Mouse (Mus musculus): ENCODE results near the gene Myo1h. TPM values are rescaled to one million over a fixed set of nuclear protein-coding genes. Genes with fewer than 3 reads are reported as not detected.

Myo1h gene
- polyA plus RNA-seq, 1 experiment = 3.0 TPM

- Histone ChIP-seq H3K4me3 (ENCODE audit: insufficient read depth, low read length) (no peak overlapping the region; the same call in 1 of the 2 replicates), H3K27ac (ENCODE audit: insufficient read depth, low read length) (no peak overlapping the region), H3K4me1 (ENCODE audit: control insufficient read depth, insufficient read depth, low read length) (peaks cover 5% of the 10 kb centered on the region; the same call in 1 of the 2 replicates)
- TF ChIP-seq POLR2A (IDR thresholded peaks at IDR 0.05; ENCODE audit: extremely low read depth, insufficient read depth, low read length) (no peak), CTCF (IDR thresholded peaks at IDR 0.05; ENCODE audit: extremely low read depth, insufficient read depth, low read length) (no peak)
Measured at GRCm38 (mm10) chr5:114378177-114378920, 89.4 kb downstream of the Myo1h start.

- peaks cover 5% of the 10 kb centered on the region; the same call in 1 of the 2 replicates for H3K4me1 ChIP-seq (ENCODE audit: control insufficient read depth, insufficient read depth, low read length)
Measured at GRCm38 (mm10) chr5:114378936-114379335, 90.0 kb downstream of the Myo1h start.

GRCm38 (mm10) chr5:114379763-114380162 lies 90.8 kb downstream of the Myo1h start:
- TF ChIP-seq POLR2A (IDR thresholded peaks at IDR 0.05; ENCODE audit: extremely low read depth, insufficient read depth, low read length) = no peak
- H3K4me1 ChIP-seq (ENCODE audit: control insufficient read depth, insufficient read depth, low read length) = peaks cover 5% of the 10 kb centered on the region; the same call in 1 of the 2 replicates
- peak overlapping the region; percentile 84 for H3K4me3 ChIP-seq (ENCODE audit: insufficient read depth, low read length)
- peak overlapping the region; percentile 90 for H3K27ac ChIP-seq (ENCODE audit: insufficient read depth, low read length)

More at GRCm38 (mm10) chr5:114378936-114379335, 90.0 kb downstream of the Myo1h start:
- no peak for TF ChIP-seq CTCF (IDR thresholded peaks at IDR 0.05; ENCODE audit: extremely low read depth, insufficient read depth, low read length)
- TF ChIP-seq POLR2A (IDR thresholded peaks at IDR 0.05; ENCODE audit: extremely low read depth, insufficient read depth, low read length) = no peak
- H3K4me3 ChIP-seq (ENCODE audit: insufficient read depth, low read length) = no peak overlapping the region; the same call in 1 of the 2 replicates
- H3K27ac ChIP-seq (ENCODE audit: insufficient read depth, low read length) = no peak overlapping the region

GRCm38 (mm10) chr5:114380209-114381012 lies 91.4 kb downstream of the Myo1h start, which contains the start of the genes Kctd10 and Ube3b:
Gene Kctd10 (minus strand): TSS chr5:114380508.
Gene Ube3b (plus strand): TSS chr5:114380607.
- no peak for TF ChIP-seq CTCF (IDR thresholded peaks at IDR 0.05; ENCODE audit: extremely low read depth, insufficient read depth, low read length)
- peak; percentile 76 for TF ChIP-seq POLR2A (IDR thresholded peaks at IDR 0.05; ENCODE audit: extremely low read depth, insufficient read depth, low read length)
- Histone ChIP-seq H3K27ac (ENCODE audit: insufficient read depth, low read length) (peak within 1 kb of the TSS; percentile 98), H3K4me1 (ENCODE audit: control insufficient read depth, insufficient read depth, low read length) (peaks cover 5% of the 10 kb centered on the region; the same call in 1 of the 2 replicates), H3K4me3 (ENCODE audit: insufficient read depth, low read length) (peak within 1 kb of the TSS; percentile 84)

- peak overlapping the region; percentile 98 for H3K27ac ChIP-seq (ENCODE audit: insufficient read depth, low read length)
- TF ChIP-seq CTCF (IDR thresholded peaks at IDR 0.05; ENCODE audit: extremely low read depth, insufficient read depth, low read length) = no peak
- no peak for TF ChIP-seq POLR2A (IDR thresholded peaks at IDR 0.05; ENCODE audit: extremely low read depth, insufficient read depth, low read length)
- peak overlapping the region; percentile 84 for H3K4me3 ChIP-seq (ENCODE audit: insufficient read depth, low read length)
- peaks cover 5% of the 10 kb centered on the region; the same call in 1 of the 2 replicates for H3K4me1 ChIP-seq (ENCODE audit: control insufficient read depth, insufficient read depth, low read length)
Measured at GRCm38 (mm10) chr5:114381013-114381351, 92.0 kb downstream of the Myo1h start.

- no peak overlapping the region for H3K4me3 ChIP-seq (ENCODE audit: insufficient read depth, low read length)
- TF ChIP-seq POLR2A (IDR thresholded peaks at IDR 0.05; ENCODE audit: extremely low read depth, insufficient read depth, low read length) = no peak
- TF ChIP-seq CTCF (IDR thresholded peaks at IDR 0.05; ENCODE audit: extremely low read depth, insufficient read depth, low read length) = peak; percentile 49
Measured at GRCm38 (mm10) chr5:114383184-114383904, 94.4 kb downstream of the Myo1h start.

GRCm38 (mm10) chr5:114384448-114384847 lies 95.5 kb downstream of the Myo1h start:
- peaks cover 5% of the 10 kb centered on the region; the same call in 1 of the 2 replicates for H3K4me1 ChIP-seq (ENCODE audit: control insufficient read depth, insufficient read depth, low read length)
- no peak overlapping the region for H3K4me3 ChIP-seq (ENCODE audit: insufficient read depth, low read length)
- no peak overlapping the region for H3K27ac ChIP-seq (ENCODE audit: insufficient read depth, low read length)
- TF ChIP-seq POLR2A (IDR thresholded peaks at IDR 0.05; ENCODE audit: extremely low read depth, insufficient read depth, low read length) (no peak), CTCF (IDR thresholded peaks at IDR 0.05; ENCODE audit: extremely low read depth, insufficient read depth, low read length) (no peak)

More at GRCm38 (mm10) chr5:114383184-114383904, 94.4 kb downstream of the Myo1h start:
- Histone ChIP-seq H3K4me1 (ENCODE audit: control insufficient read depth, insufficient read depth, low read length) (peaks cover 5% of the 10 kb centered on the region; the same call in 1 of the 2 replicates), H3K27ac (ENCODE audit: insufficient read depth, low read length) (no peak overlapping the region)

GRCm38 (mm10) chr5:114393169-114393568 lies 104.2 kb downstream of the Myo1h start:
- no peak for TF ChIP-seq POLR2A (IDR thresholded peaks at IDR 0.05; ENCODE audit: extremely low read depth, insufficient read depth, low read length)
- no peak for TF ChIP-seq CTCF (IDR thresholded peaks at IDR 0.05; ENCODE audit: extremely low read depth, insufficient read depth, low read length)
- Histone ChIP-seq H3K4me1 (ENCODE audit: control insufficient read depth, insufficient read depth, low read length) (no peaks in the 10 kb centered on the region), H3K4me3 (ENCODE audit: insufficient read depth, low read length) (no peak overlapping the region), H3K27ac (ENCODE audit: insufficient read depth, low read length) (no peak overlapping the region)

GRCm38 (mm10) chr5:114406592-114406991 lies 117.6 kb downstream of the Myo1h start:
- H3K4me1 ChIP-seq (ENCODE audit: control insufficient read depth, insufficient read depth, low read length) = no peaks in the 10 kb centered on the region
- no peak overlapping the region for H3K27ac ChIP-seq (ENCODE audit: insufficient read depth, low read length)
- H3K4me3 ChIP-seq (ENCODE audit: insufficient read depth, low read length) = no peak overlapping the region
- TF ChIP-seq CTCF (IDR thresholded peaks at IDR 0.05; ENCODE audit: extremely low read depth, insufficient read depth, low read length) (no peak), POLR2A (IDR thresholded peaks at IDR 0.05; ENCODE audit: extremely low read depth, insufficient read depth, low read length) (no peak)
